Mouse (Mus musculus) embryonic facial prominence, embryonic 10.5 days (tissue): ENCODE measurements around the gene 1110004F10Rik. TPM values are rescaled to one million over a fixed set of nuclear protein-coding genes. Genes with fewer than 3 reads are reported as not detected.

Experiments
- DNase-seq: peaks from one replicate; pipeline ENCODE4 v3.0.0-alpha.2; 2017; ENCODE audit warnings: low spot score
- H3K27ac ChIP-seq: fragments of 300-500 bp; sonication (generic); replicated peaks from 2 replicates; pipeline ENCODE4 v1.5.1; 2016; ENCODE audit warnings: mild to moderate bottlenecking
- H3K27me3 ChIP-seq: fragments of 300-500 bp; sonication (generic); replicated peaks from 2 replicates; pipeline ENCODE4 v1.6.1; 2016; ENCODE audit warnings: low read depth, mild to moderate bottlenecking; ENCODE audit not compliant: poor library complexity, severe bottlenecking
- H3K36me3 ChIP-seq: fragments of 300-500 bp; sonication (generic); replicated peaks from 2 replicates; pipeline ENCODE4 v1.6.1; 2016; ENCODE audit warnings: mild to moderate bottlenecking, moderate library complexity
- H3K4me1 ChIP-seq: fragments of 300-500 bp; sonication (generic); 2 replicates; pipeline ENCODE4 v1.6.1; 2016
- H3K4me3 ChIP-seq: fragments of 300-500 bp; sonication (generic); 2 replicates; pipeline ENCODE4 v1.5.1; 2016; ENCODE audit warnings: mild to moderate bottlenecking, moderate library complexity
- H3K9me3 ChIP-seq: fragments of 300-500 bp; sonication (generic); 2 replicates; pipeline ENCODE4 v1.6.1; 2016; ENCODE audit warnings: mild to moderate bottlenecking
- WGBS: fragments of 180-500 bp; shearing (Covaris S2); methylation state at CpG from one replicate; pipeline ENCODE4 v1.1.7; 2016; 5-methylcytosine and 5-hydroxymethylcytosine counted together
- polyA plus RNA-seq: library from polyadenylated mRNA; unstranded; fragments of >200 nt; fragmentation: Nextera tagmentation; extraction: Ambion mirVana; gene quantifications from 2 replicates; pipeline ENCODE4 v1.2.1, GENCODE M21; 2016

Gene 1110004F10Rik
- 339 and 344 TPM in 2 replicates for polyA plus RNA-seq

- peak within 1 kb of the TSS; percentile 74 for H3K27ac ChIP-seq
- H3K4me3 ChIP-seq = peak within 1 kb of the TSS; percentile 65
- peaks cover 41% of the 10 kb centered on the region for H3K4me1 ChIP-seq
- DNase-seq = no peak
- H3K27me3 ChIP-seq = peaks cover 75% of the 10 kb centered on the region
- H3K9me3 ChIP-seq = no peaks in the 10 kb centered on the region
- no peaks in the 10 kb centered on the region for H3K36me3 ChIP-seq
- WGBS = under 1% methylated on average over 11 of the region's 11 CpGs
Observed at GRCm38 (mm10) chr7:116039196-116039537, at the start of gene 1110004F10Rik. TSS of gene 1110004F10Rik (plus strand) at chr7:116039397.

GRCm38 (mm10) chr7:116002726-116003125 lies 36.5 kb upstream of the 1110004F10Rik start:
- H3K4me3 ChIP-seq = no peak overlapping the region
- H3K36me3 ChIP-seq = no peaks in the 10 kb centered on the region
- no peaks in the 10 kb centered on the region for H3K9me3 ChIP-seq
- H3K27ac ChIP-seq = no peak overlapping the region
- no peak for DNase-seq
- peaks cover 8% of the 10 kb centered on the region; the same call in 1 of the 2 replicates for H3K4me1 ChIP-seq
- no peaks in the 10 kb centered on the region; the same call in 1 of the 2 replicates for H3K27me3 ChIP-seq
- WGBS = 89% methylated on average over 4 of the region's 4 CpGs

- Histone ChIP-seq H3K27ac (peak overlapping the region; percentile 95; the same call in 1 of the 2 replicates), H3K4me3 (peak overlapping the region; percentile 81), H3K9me3 (no peaks in the 10 kb centered on the region), H3K36me3 (no peaks in the 10 kb centered on the region), H3K27me3 (peaks cover 24% of the 10 kb centered on the region), H3K4me1 (peaks cover 50% of the 10 kb centered on the region)
- 25% methylated on average over 3 of the region's 3 CpGs for WGBS
- DNase-seq = peak; percentile 19
Observed at GRCm38 (mm10) chr7:116029991-116030390, 9.2 kb upstream of the 1110004F10Rik start.

GRCm38 (mm10) chr7:116030597-116031387 lies 8.4 kb upstream of the 1110004F10Rik start:
- peak; percentile 76 for DNase-seq
- Histone ChIP-seq H3K9me3 (no peaks in the 10 kb centered on the region), H3K36me3 (no peaks in the 10 kb centered on the region), H3K4me3 (peak overlapping the region; percentile 81), H3K4me1 (peaks cover 54% of the 10 kb centered on the region), H3K27me3 (peaks cover 32% of the 10 kb centered on the region), H3K27ac (peak overlapping the region; percentile 95)
- 6% methylated on average over 26 of the region's 26 CpGs for WGBS

GRCm38 (mm10) chr7:116031388-116031717 lies 7.8 kb upstream of the 1110004F10Rik start:
- Histone ChIP-seq H3K4me1 (peaks cover 54% of the 10 kb centered on the region), H3K36me3 (no peaks in the 10 kb centered on the region), H3K9me3 (no peaks in the 10 kb centered on the region), H3K27ac (peak overlapping the region; percentile 95), H3K27me3 (peaks cover 37% of the 10 kb centered on the region), H3K4me3 (peak overlapping the region; percentile 81)
- 1% methylated on average over 14 of the region's 14 CpGs for WGBS
- no peak for DNase-seq

- H3K4me1 ChIP-seq = peaks cover 55% of the 10 kb centered on the region
- peak; percentile 80 for DNase-seq
- no peaks in the 10 kb centered on the region for H3K36me3 ChIP-seq
- WGBS = under 1% methylated on average over 65 of the region's 65 CpGs
- peak overlapping the region; percentile 81 for H3K4me3 ChIP-seq
- H3K27me3 ChIP-seq = peaks cover 43% of the 10 kb centered on the region
- H3K27ac ChIP-seq = peak overlapping the region; percentile 95
- no peaks in the 10 kb centered on the region for H3K9me3 ChIP-seq
Observed at GRCm38 (mm10) chr7:116031718-116032595, 7.2 kb upstream of the 1110004F10Rik start.

- Histone ChIP-seq H3K36me3 (no peaks in the 10 kb centered on the region), H3K9me3 (no peaks in the 10 kb centered on the region), H3K4me3 (peak overlapping the region; percentile 81), H3K27ac (peak overlapping the region; percentile 95), H3K4me1 (peaks cover 61% of the 10 kb centered on the region), H3K27me3 (peaks cover 51% of the 10 kb centered on the region)
- peak; percentile 82 for DNase-seq
- under 1% methylated on average over 11 of the region's 11 CpGs for WGBS
Observed at GRCm38 (mm10) chr7:116032596-116033307, 6.4 kb upstream of the 1110004F10Rik start.

GRCm38 (mm10) chr7:116033371-116034241 lies 5.6 kb upstream of the 1110004F10Rik start:
- peaks cover 69% of the 10 kb centered on the region for H3K4me1 ChIP-seq
- peak overlapping the region; percentile 95 for H3K27ac ChIP-seq
- peaks cover 60% of the 10 kb centered on the region for H3K27me3 ChIP-seq
- peak overlapping the region; percentile 81 for H3K4me3 ChIP-seq
- no peaks in the 10 kb centered on the region for H3K36me3 ChIP-seq
- peak; percentile 82 for DNase-seq
- under 1% methylated on average over 54 of the region's 54 CpGs for WGBS
- H3K9me3 ChIP-seq = no peaks in the 10 kb centered on the region

GRCm38 (mm10) chr7:116034282-116034758 lies 4.9 kb upstream of the 1110004F10Rik start:
- H3K9me3 ChIP-seq = no peaks in the 10 kb centered on the region
- peak overlapping the region; percentile 95 for H3K27ac ChIP-seq
- no peaks in the 10 kb centered on the region for H3K36me3 ChIP-seq
- 2% methylated on average over 25 of the region's 25 CpGs for WGBS
- H3K4me3 ChIP-seq = peak overlapping the region; percentile 81
- H3K4me1 ChIP-seq = peaks cover 74% of the 10 kb centered on the region
- peak; percentile 91 for DNase-seq
- H3K27me3 ChIP-seq = peaks cover 66% of the 10 kb centered on the region

- WGBS = 32% methylated on average over 4 of the region's 4 CpGs
- no peak overlapping the region for H3K4me3 ChIP-seq
- no peaks in the 10 kb centered on the region for H3K36me3 ChIP-seq
- H3K27ac ChIP-seq = no peak overlapping the region
- peaks cover 61% of the 10 kb centered on the region for H3K27me3 ChIP-seq
- no peak for DNase-seq
- H3K4me1 ChIP-seq = peaks cover 70% of the 10 kb centered on the region
- no peaks in the 10 kb centered on the region for H3K9me3 ChIP-seq
Observed at GRCm38 (mm10) chr7:116035504-116035903, 3.7 kb upstream of the 1110004F10Rik start.
